9 mouse cellular contexts compared by ENCODE assay signal in the genomic region with DNA sequence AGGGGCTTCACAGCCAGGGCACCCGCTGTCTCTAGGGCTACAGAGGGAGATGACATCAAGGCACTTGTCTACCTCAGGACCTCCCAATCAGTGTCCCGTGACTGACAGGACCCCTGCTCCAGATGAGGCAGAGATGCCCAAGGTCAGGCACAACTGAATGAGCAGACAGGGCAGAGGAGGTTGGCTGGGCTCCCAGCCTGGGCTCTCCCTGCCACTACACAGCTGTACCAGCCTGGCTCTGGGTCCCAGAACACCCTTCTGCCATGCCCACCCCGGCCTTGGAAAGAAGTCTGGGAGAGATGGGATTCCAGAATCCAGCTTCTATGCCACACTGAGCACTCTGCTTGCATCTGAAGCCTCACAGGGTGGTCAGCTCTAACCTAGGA. TPM values are rescaled to one million over a fixed set of nuclear protein-coding genes. Genes with fewer than 3 reads are reported as not detected.
A peak's percentile ranks its signal among the peaks of the same experiment; 100 is the strongest.
DNase-seq lines count a peak whose midpoint lies in the region; ATAC-seq and TF ChIP-seq lines count a peak whose summit lies in the region.
"Had no signal": no experiment of that assay in that cellular context is flagged by ENCODE, and none has a peak within 500 bp of the region (broad histone marks: within the 10 kb centered on the region; RNA-seq: fewer than 3 reads in every experiment).

No protein-coding gene starts in this region.

- H3K9ac ChIP-seq in heart, embryonic 14.5 days (ENCODE audit: low read length), result no peak overlapping the region
- H3K9ac ChIP-seq in lung, postnatal 0 days (replicated peaks; ENCODE audit: low read depth), result no peak overlapping the region
- peak overlapping the region; percentile 19; the same call in 1 of the 2 replicates for H3K9ac ChIP-seq in liver, embryonic 12.5 days

- H3K27ac ChIP-seq in heart, embryonic 14.5 days (replicated peaks in 1 of 2; ENCODE audit: control insufficient read depth in 1 of 2, insufficient read depth in 1 of 2, low read depth in 2 of 2, low read length in 2 of 2), result peak overlapping the region; percentile 39 to 43
- peak overlapping the region; percentile 62 for H3K27ac ChIP-seq in lung, postnatal 0 days (ENCODE audit: low read length)
- H3K27ac ChIP-seq in liver, embryonic 12.5 days, result peak overlapping the region; percentile 80

- H3K4me2 ChIP-seq in heart, embryonic 14.5 days (ENCODE audit: low read length), result no peak overlapping the region
- no peak overlapping the region for H3K4me2 ChIP-seq in lung, postnatal 0 days (replicated peaks; ENCODE audit: low read depth, low read length)
- peak overlapping the region; percentile 26 for H3K4me2 ChIP-seq in liver, embryonic 12.5 days

- no peak for DNase-seq in heart, postnatal 10 days
- DNase-seq in lung, postnatal 0 days (ENCODE audit: low spot score), result no peak
- no peak for DNase-seq in lung, postnatal 36 days
- peak; percentile 66 for DNase-seq in adrenal gland, postnatal 25 days
- no peak for DNase-seq in left cerebral cortex, adult 18-20 months (ENCODE audit: low spot score in 2 of 2)
- DNase-seq: cerebellum, adult 11 months had no signal

- H3K9me3 ChIP-seq in heart, embryonic 14.5 days (ENCODE audit: control insufficient read depth, low read length), result no peaks in the 10 kb centered on the region
- no peaks in the 10 kb centered on the region for H3K9me3 ChIP-seq in lung, postnatal 0 days (ENCODE audit: low read length)
- no peaks in the 10 kb centered on the region for H3K9me3 ChIP-seq in liver, embryonic 12.5 days (replicated peaks)

- TF ChIP-seq CTCF in lung, postnatal 0 days (IDR thresholded peaks at IDR 0.05), result no peak

- peaks cover 25 to 28% of the 10 kb centered on the region in 2 experiments for H3K4me1 ChIP-seq in heart, embryonic 14.5 days (ENCODE audit: control insufficient read depth in 2 of 2, insufficient read depth in 2 of 2, low read length in 2 of 2)
- peaks cover 20% of the 10 kb centered on the region for H3K4me1 ChIP-seq in lung, postnatal 0 days (ENCODE audit: insufficient read depth, low read depth, low read length)
- peaks cover 86% of the 10 kb centered on the region for H3K4me1 ChIP-seq in liver, embryonic 12.5 days

- 27% methylated on average over 3 of the region's 3 CpGs for WGBS in heart, embryonic 14.5 days
- WGBS in lung, postnatal 0 days, result 55% methylated on average over 2 of the region's 3 CpGs
- WGBS in liver, embryonic 12.5 days (ENCODE audit: insufficient replicate concordance), result 35% methylated on average over 3 of the region's 3 CpGs

- no peak overlapping the region for H3K4me3 ChIP-seq in heart, embryonic 14.5 days (ENCODE audit: control insufficient read depth in 1 of 2, insufficient read depth in 1 of 2, low read depth in 1 of 2, low read length in 2 of 2)
- H3K4me3 ChIP-seq in lung, postnatal 0 days (ENCODE audit: low read depth, low read length), result no peak overlapping the region
- H3K4me3 ChIP-seq in liver, embryonic 12.5 days, result no peak overlapping the region

- no peak for TF ChIP-seq EP300 in lung, postnatal 0 days (IDR thresholded peaks at IDR 0.05)

- H3K27me3 ChIP-seq in heart, embryonic 14.5 days (ENCODE audit: control insufficient read depth, insufficient read depth, low read length), result no peaks in the 10 kb centered on the region
- no peaks in the 10 kb centered on the region for H3K27me3 ChIP-seq in lung, postnatal 0 days (replicated peaks; ENCODE audit: insufficient read depth, low read length)
- H3K27me3 ChIP-seq in liver, embryonic 12.5 days (replicated peaks), result no peaks in the 10 kb centered on the region

- intact Hi-C loops in heart, postnatal 10 days (cut with DNase I), result loop anchor here (5.0 kb wide), 1 partner anchor 276 kb away; no protein-coding TSS in a partner anchor

- no peaks in the 10 kb centered on the region for H3K36me3 ChIP-seq in heart, embryonic 14.5 days (ENCODE audit: control insufficient read depth, insufficient read depth, low read length)
- H3K36me3 ChIP-seq in lung, postnatal 0 days (ENCODE audit: insufficient read depth, low read length), result no peaks in the 10 kb centered on the region
- H3K36me3 ChIP-seq in liver, embryonic 12.5 days, result peaks cover 75% of the 10 kb centered on the region

- ATAC-seq in heart, embryonic 14.5 days (ENCODE audit: insufficient number of reproducible peaks, insufficient read depth, low FRiP score, low read depth), result no peak; the same call in 1 of the 2 replicates
- no peak for ATAC-seq in lung, postnatal 0 days
- no peak; the same call in 1 of the 2 replicates for ATAC-seq in liver, embryonic 12.5 days

RNA-seq across cellular contexts. Expression of a gene that starts 11.0 kb away (rescaled TPM):
- 0.09 TPM in 2 replicates for polyA plus RNA-seq in heart, embryonic 14.5 days (2014; fragmentation: Nextera tagmentation; extraction: Ambion mirVana)
- under 1 TPM; 0.12 to 0.14 TPM for total RNA-seq in heart, postnatal 10 days (2021)
- polyA plus RNA-seq in lung, postnatal 0 days (2015; fragmentation: Nextera tagmentation; extraction: Ambion mirVana), result 0.12 and 0.14 TPM in 2 replicates
- 5.2 and 5.4 TPM in 2 replicates for total RNA-seq in adrenal gland, postnatal 25 days (2021)
- 0.89 TPM in 2 replicates for polyA plus RNA-seq in liver, embryonic 12.5 days (2016; fragmentation: Nextera tagmentation; extraction: Ambion mirVana)
- total RNA-seq in left cerebral cortex, adult 18-20 months (2021), result under 1 TPM; 0.60 to 0.66 TPM

RNA-seq across cellular contexts. Expression of a gene that starts 21.8 kb away (rescaled TPM):
- 1.8 and 2.5 TPM in 2 replicates for polyA plus RNA-seq in heart, embryonic 14.5 days (2014; fragmentation: Nextera tagmentation; extraction: Ambion mirVana)
- total RNA-seq in heart, postnatal 10 days (2021), result 1 to 10 TPM; 1.9 to 3.0 TPM
- polyA plus RNA-seq in lung, postnatal 0 days (2015; fragmentation: Nextera tagmentation; extraction: Ambion mirVana), result 5.0 and 5.2 TPM in 2 replicates
- total RNA-seq in adrenal gland, postnatal 25 days (2021), result 4.0 and 9.5 TPM in 2 replicates
- 20.0 and 23.5 TPM in 2 replicates for polyA plus RNA-seq in liver, embryonic 12.5 days (2016; fragmentation: Nextera tagmentation; extraction: Ambion mirVana)
- total RNA-seq in left cerebral cortex, adult 18-20 months (2021), result 10 to 100 TPM; 30.4 to 35.0 TPM

RNA-seq across cellular contexts. Expression of a gene that starts 36.9 kb away (rescaled TPM):
- polyA plus RNA-seq in heart, embryonic 14.5 days (2014; fragmentation: Nextera tagmentation; extraction: Ambion mirVana), result 5.3 and 7.6 TPM in 2 replicates
- total RNA-seq in heart, postnatal 10 days (2021), result 1 to 10 TPM; 4.2 to 4.6 TPM
- 7.1 and 8.4 TPM in 2 replicates for polyA plus RNA-seq in lung, postnatal 0 days (2015; fragmentation: Nextera tagmentation; extraction: Ambion mirVana)
- total RNA-seq in adrenal gland, postnatal 25 days (2021), result 91.2 and 206 TPM in 2 replicates
- polyA plus RNA-seq in liver, embryonic 12.5 days (2016; fragmentation: Nextera tagmentation; extraction: Ambion mirVana), result 14.4 TPM in 2 replicates
- total RNA-seq in left cerebral cortex, adult 18-20 months (2021), result 10 to 100 TPM in 1 of 2 experiments, 1 to 10 TPM in 1; 9.9 to 10.3 TPM

RNA-seq across cellular contexts. Expression of a gene that starts 43.0 kb away (rescaled TPM):
- 0.11 and 0.19 TPM in 2 replicates for polyA plus RNA-seq in heart, embryonic 14.5 days (2014; fragmentation: Nextera tagmentation; extraction: Ambion mirVana)
- not detected for total RNA-seq in heart, postnatal 10 days (2021)
- 0.23 and 0.44 TPM in 2 replicates for polyA plus RNA-seq in lung, postnatal 0 days (2015; fragmentation: Nextera tagmentation; extraction: Ambion mirVana)
- total RNA-seq in adrenal gland, postnatal 25 days (2021), result 5.6 and 12.4 TPM in 2 replicates
- not detected in 2 replicates for polyA plus RNA-seq in liver, embryonic 12.5 days (2016; fragmentation: Nextera tagmentation; extraction: Ambion mirVana)
- under 1 TPM; 0.21 to 0.42 TPM for total RNA-seq in left cerebral cortex, adult 18-20 months (2021)
- total RNA-seq: gastrocnemius, postnatal 4 days had no signal
